Mouse (Mus musculus) megakaryocyte, adult 5-6 weeks (primary cell): ENCODE measurements around the gene Maml2. TPM values are rescaled to one million over a fixed set of nuclear protein-coding genes. Genes with fewer than 3 reads are reported as not detected.

Source experiments
- ATAC-seq: 2 replicates; pipeline ENCODE4 v1.8.0; 2016; ENCODE audit warnings: mild to moderate bottlenecking, inconsistent platforms; ENCODE audit not compliant: poor library complexity, severe bottlenecking
- total RNA-seq, 2 experiments: library from RNA; stranded (forward) in 1 of 2; stranded (reverse) in 1 of 2; fragments of 153-499, 151-499 nt in 1 of 2; fragments of 221-1000, 200-1000 nt in 1 of 2; gene quantifications; 2 replicates each; pipeline versions ENCODE4 v1.2.3 to v1.2.4; 2015 to 2017

The Maml2 gene
- total RNA-seq, 2 experiments from 2014 or later: 0.62 to 2.0 TPM

DNA sequence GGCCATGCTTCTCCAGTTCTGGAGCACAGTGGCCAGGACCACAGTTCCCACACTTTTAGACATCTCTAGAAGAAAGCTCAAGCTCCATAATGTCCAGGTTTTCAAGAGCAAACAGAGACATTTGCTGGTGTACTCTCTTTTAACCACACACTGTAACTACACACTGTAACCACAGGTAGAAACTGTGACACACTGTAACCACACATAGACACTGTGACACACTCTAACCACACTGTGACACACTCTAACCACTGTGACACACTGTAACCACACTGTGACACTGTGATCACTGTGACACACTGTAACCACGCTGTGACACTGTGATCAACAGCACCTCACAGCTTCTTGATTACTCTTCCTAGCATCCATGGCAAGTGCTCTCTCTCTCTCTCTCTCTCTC, 148.5 kb downstream of the Maml2 start:
- peak; percentile 69 for ATAC-seq

DNA sequence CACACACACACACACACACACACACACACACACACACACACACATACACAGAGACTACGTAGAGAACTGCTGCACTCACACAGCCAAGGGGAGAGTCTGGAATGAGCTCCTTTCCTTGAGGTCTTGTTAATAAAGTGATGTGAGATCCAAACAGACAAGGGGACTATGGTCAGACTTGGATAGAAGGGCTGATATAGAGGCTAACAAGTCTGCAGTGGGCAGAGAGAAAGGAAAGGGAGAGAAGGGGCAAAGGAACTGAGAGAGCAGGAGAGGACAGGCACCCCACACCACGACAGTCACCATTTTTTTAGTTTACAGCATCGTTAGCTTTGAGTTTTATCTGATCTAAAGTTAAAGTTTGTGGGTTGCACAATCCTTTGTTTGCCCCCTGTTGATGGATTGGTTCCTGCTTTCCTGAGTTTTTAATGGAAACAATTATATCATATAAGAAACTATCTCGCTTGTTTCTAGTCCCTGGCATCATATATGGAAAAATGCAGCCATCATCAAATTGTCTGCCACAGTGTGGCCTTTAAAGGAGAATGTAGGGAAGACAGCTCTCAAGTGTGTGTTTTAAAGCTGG, 149.0 kb downstream of the Maml2 start, which contains the start of gene Gm17571:
Gm17571 (minus strand) TSS at position 51 of the 583 bp plus-strand sequence.
- ATAC-seq: no peak

DNA sequence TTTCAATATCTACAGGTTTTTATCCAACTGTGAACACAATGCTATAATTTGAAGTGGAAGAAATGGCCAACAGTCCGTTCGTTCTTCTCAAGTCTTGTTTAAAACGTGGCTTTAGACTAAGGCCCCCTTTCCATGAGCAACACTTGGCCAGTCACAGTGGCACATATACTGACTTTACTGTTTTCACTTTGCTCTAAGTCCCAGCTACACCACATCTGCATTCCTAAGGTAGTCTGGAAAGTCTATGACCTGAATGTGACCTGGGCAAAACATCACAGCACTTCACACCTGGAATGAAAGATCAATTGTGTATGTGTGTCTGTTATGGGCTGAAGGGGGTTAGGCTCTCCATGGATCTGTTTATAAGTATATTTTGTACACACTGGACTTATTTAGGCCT, 151.0 kb downstream of the Maml2 start:
- ATAC-seq: no peak

DNA sequence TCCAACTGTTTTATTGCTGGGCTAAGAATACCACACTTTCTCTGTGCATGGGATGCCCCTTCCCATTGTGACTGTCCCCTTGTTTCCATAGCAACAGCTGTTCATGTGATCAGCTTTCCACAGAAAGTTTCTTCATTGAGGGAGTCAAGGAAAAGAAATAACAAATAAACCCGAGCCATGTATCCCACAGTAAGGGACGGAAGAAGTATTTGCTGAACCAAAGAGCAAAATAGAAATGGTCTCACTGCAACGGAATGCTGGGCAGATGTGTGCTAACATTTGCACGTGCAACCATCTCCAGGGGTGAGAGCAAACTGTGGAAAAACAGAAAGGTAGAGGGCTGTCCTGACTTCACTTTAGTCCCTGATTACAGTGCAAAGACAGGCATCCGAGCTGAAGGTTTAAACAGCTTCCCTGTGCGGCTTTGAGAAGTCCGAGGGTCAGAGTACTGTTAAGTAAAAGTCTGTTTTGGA, 156.9 kb downstream of the Maml2 start:
- no peak for ATAC-seq

DNA sequence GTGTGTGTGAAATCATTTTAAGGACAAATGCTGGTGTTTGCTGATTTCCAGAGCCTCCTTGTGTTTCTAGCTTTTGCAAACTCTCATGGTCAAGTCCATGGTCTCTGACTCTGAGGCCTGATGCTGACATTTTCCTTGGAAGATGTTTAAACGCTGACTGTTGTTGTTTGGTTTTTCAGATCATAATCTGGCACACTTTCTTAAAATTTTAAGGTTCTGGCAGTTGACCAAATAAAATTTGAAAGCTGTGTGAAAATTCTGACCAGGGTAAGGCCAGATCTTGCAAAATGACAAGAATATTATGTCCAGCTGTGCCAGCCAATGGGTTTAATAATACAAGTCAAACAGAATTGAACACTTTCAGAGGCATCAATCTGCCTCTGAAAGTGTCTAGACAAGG, 157.5 kb downstream of the Maml2 start:
- ATAC-seq: no peak

DNA sequence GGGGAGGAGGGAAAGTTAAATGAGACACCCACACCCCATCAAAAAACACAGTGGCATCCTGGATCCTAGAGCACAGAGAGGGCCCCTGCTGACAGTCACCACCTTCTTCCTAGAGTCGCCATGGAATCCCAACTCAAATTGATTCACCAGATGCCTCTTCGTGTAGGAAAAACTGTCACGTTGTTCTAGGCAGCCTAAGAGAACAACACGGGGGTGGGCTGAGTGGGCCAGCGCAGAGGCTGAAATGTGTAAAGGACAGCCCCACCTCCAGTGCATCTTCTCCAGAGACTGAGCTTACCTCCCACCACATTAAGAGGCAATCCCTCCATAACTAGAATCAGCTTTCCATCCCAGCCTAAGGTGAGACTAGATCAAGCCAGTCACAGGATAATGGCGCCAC, 160.0 kb downstream of the Maml2 start:
- no peak for ATAC-seq

DNA sequence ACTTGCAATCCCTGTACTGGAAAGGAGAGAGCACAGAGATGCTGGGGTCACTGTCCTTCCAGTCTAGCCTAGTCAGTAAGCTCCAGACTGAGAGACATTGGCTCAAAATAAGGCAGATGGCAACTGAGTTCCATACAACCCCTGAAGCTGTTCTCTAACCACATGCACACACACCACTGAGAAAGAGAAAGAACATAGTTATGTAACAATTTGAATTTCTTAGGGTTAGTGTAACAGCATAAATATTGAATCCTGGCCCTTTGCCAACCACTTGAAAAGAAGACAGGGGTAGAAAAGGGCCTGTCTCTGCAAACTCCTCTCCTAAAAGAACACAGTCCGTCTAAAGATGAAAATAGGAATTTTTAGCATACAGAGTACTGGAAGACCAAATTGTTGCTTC, 161.6 kb downstream of the Maml2 start:
- no peak for ATAC-seq

DNA sequence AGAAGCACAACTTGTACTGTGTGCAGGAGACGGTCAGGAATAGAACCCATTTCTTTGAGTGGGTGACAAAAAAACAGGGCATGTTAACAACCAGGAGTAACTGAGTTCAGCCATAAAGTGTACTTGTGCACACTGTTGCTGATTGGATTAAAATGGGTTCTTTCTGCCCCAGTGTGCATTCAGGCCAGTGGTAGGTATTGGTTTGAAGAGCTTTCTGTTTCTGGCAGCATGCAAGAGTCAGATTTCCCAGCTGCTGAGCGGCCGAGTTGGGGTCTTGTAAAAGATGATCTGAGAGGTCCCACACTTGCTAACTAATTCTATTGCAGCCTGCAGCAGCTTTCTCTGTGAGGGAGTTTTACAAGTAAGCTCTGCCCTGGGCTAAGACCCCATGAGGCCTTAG, 162.3 kb downstream of the Maml2 start:
- ATAC-seq: no peak

DNA sequence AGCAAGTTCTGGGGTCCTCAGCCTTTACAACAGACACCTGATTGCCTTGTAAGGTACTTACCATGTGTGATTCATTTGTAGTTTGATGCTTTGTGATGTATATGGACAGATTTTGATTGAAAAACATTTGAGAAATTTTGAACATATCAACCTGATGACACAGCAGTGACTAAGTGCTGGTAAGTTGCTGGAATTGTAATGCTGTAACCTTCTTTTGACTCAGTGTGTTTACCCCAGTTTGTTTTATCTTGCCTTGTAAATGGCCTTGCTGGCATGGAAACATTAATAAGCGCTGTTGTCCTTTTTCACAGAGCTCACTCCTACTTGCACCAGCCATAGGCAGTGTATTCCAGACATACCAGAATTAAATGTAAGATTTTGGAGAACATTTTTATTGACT, 163.2 kb downstream of the Maml2 start:
- no peak for ATAC-seq

DNA sequence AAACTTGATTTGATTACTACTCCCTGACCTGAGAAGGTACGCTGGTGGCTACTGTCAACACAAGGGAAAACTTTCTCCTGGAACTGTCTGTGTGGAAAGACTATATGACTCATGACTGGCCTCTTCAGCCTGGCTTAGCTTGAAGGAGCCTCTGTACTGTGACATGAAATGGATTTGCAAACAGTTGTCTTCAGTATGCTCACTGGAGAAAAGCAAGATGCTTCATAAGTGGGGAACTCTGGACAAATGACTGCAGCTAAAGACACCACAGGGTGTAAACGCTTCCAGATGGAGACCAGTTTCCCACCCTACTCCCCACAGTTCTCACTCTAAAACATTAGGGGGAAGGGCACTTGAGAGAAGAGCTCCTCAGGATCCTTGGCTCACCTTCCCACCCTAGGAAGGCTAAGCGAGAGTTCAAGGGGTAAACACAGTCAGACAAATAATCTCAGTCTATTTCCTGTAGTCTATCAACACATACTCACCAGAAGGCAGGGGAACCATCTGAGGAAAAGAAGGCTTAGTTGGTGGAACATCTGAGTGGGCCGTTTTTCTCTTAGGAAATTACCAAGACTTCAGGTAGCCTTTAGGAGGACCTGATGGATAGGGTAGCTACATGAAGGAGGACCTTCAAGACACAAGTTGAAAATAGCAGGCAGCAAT, 167.7 kb downstream of the Maml2 start:
- no peak for ATAC-seq

DNA sequence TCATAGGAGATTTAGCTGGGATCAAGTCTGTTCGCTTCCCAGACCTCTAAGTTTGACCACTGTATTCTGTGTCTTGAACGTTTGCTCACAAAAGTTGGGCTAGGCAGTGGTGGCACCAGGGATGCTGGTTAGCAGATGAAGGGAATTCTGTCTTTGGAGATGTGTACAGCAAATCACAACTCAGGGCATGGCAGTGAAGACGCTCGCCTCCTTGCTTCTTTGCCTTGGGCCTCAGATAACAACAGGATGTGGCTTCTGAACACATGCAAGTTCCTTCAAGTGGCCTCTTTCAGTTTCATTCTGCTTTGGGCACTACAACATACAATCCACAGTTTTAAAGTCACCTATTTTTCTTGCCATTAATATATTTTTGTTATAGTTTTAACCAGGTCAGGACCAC, 168.6 kb downstream of the Maml2 start:
- peak; percentile 89 for ATAC-seq

DNA sequence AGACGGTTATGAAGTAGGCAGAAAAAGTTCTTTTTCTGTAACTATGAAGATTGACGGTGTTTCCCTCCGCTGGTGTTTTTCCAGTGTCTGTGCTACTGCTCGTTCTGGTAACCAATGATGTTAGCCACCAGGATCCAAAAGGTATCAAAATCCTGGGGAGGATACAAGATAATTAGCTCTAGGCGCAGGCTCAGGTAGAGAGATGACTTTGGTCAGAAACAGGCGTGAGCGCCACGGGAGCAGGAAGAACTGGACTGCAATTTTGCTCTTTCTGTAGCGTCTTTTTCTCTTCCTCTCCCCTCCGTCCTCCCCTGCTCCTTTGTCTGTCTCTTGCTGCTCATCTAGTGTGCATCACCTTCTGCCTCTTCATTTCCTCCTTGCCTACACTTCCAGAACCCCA, 169.1 kb downstream of the Maml2 start:
- peak; percentile 36 for ATAC-seq

DNA sequence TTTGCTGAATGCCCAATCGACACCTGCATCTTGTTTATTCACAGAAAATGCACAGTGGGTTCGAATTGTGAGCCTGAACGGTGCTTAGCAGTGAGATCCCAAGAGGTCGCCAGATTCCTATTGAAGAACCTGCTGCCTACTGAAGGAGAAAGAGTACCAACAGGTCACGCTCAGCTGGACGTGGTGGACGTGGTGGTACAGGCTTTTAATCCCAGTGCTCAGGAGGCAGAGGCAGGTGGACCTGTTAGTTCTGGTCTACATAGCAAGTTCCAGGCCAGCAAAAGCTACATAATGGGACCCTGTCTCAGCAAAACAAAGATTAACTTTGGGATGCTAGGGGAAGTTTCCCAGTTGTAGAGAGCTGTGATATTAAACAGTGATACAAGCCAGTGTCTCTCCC, 170.0 kb downstream of the Maml2 start:
- no peak for ATAC-seq

DNA sequence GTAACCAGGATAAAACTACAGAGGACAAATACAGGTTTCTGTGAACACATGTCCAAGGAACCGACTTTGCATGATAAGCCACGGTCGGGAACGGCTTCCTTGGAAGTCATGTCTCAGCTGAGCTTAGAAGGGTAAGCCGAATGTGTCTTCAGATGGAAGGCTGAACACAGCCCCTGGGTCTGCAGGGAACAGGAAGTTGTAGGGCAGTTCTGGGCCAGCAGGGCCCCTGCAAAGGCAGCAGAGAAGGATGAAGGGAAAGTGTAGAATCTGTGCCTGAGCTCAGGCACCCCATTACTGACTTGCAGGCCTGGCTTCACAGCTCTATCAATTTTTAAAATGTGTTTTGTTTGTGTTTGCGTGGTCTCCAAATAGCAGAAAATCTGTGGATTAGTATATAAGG, 171.0 kb downstream of the Maml2 start:
- ATAC-seq: no peak

DNA sequence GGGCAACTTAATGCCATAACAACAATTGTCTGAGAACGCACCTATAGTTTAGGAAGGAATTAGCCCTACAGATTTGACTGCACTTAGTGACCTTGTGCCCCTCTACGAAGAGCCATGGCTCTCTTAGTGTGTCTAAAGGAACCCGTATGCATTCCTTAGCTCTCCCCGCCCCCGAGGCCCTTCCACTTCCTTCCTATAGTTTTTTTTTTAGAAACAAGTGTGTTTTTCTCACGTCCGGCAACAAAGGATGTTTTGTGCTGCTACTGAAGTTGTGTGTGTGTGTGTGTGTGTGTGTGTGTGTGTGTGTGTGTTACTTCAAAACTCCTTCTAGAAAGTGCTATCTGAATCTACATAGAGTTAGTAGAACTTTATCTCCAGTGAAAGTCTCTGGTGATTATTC, 172.3 kb downstream of the Maml2 start:
- peak; percentile 20; the same call in 1 of the 2 replicates for ATAC-seq

DNA sequence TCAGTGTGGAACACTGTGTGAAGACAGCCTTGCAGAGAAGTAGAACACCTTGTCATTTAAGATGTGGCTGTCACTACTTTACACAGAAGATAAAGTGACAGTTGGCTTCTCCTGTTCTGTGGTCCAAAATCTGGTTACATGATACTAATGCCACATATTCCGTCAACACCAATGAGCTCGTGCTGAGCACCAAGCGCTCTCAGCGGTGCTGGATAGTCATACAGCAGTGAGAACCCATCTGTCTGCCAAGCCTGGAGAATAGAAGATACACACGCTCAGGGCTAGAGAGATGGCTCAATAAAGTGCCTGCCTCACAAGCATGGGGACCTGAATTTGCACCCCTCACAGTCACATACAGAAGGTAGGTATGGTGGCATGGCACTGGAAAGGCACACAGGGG, 177.2 kb downstream of the Maml2 start:
- no peak for ATAC-seq

DNA sequence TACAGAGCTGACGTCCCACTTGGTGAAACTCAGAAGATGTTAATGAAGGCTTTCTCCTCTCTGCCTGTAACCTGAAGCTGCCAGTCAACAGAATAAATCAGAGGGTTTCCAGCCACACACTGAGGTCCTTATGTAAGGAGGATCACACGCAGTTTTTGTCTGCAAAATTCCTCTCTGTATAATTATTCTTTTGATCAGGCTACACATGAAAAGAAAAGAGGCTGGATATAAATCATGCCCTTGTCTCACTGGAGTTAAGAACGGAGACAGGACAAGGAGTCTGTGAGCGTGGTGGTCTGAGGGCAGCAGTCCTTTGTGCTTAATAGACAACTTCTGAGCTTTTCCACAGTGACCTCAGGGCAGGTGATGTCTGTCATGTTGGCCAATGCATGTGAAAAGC, 181.5 kb downstream of the Maml2 start:
- no peak for ATAC-seq

DNA sequence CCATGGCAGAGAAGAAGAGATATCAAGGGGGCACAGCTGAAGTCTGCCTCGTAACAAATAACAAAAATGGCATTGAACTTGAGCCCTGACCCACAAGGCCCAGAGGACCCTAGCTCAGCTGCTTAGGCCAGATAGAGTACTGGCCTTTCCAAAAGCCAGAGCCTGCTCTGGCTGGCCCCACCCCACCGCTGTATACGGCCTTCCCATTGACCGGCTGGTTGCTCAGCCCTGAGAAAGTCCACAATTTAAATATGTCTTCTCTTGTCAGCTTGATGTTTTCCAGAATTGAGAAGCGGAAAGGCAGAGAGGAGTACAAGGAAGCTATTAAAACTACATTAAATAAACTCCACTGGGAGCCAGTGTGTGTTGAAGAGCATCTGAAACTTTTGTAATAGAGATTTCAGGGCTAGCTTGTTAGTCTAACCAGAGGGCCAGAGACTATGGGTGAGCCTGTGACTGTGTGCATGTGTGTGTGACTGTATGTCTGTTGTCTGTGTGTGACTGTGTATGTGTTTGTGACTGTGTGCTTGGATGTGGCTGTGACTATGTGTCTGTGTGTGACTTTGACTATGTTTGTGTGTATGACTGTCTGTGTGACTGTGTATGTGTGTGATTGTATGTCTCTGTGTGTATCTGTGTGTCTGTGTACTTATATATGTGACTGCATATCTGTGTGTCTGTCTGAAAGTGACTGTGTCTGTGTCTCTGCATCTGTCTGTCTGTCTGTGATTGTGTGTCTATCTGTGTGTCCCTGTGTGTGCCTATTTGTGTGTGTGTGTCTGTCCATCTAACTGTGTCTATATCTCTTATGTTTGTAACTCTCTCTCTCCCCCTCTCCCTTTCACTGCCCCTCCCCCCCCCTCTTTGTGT, 185.7 kb downstream of the Maml2 start:
- ATAC-seq: no peak

DNA sequence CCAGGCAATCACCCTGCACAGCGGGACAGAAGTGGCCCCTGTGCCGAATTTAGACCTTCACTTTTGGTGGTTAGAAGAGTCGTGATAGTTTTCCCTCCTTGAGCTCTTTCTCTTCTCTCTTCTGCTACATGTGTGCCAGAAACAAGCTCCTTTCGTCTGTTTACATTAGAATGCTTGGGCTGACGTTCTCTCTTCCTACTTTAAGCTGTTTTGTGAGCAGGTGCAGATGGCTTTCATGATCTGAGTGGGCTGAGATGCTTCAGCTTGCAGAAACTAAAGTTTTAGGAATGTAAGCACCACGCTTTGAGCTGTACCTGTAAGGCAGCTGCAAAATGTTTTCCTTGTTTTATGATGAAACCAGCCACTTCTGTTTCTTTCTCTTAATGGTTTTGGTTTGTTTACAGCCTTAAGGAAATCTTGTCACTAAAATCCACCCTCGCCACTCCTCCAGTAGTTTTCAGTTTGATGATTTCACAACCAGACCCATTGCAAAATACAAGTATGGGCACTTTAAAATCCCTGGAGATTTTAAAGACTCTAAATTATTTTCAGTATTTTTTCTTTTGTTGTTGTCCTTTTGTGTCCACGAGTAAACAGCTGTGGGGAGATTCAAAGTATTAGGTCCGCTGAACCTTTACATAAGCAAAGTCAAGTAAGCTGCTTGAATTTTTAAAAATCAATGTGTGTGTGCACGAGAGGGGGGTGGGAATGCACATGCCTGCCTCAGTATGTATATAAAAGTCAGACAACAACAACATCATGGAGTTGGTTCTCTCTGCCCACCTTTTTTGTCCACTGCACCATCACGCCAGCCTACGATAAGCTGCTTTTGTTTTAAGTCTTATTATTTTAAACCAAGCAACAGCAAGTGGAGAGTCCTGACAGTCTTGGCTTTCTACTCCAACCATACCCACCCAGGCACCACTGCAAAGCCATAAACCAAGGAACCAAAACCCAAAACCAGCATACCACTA, 186.8 kb downstream of the Maml2 start:
- ATAC-seq: peak; percentile 66

DNA sequence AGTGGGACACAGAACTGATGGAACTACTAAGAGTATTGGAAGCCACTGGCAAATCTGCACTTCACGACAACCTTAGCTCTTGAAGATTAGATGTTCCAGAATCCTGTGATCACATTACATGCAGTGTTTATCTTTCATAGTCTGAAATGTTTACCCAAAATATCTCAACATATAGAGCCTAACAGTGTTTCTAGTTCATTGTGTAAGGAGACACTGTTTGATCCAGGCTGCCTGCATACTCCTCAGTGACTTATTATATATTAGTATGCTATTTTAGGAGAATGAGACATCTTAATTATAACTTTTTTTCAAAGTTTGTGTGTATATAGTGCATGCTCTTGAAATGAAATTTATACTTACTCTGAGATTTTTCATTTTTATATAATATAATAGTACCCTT, 188.2 kb downstream of the Maml2 start:
- ATAC-seq: no peak

DNA sequence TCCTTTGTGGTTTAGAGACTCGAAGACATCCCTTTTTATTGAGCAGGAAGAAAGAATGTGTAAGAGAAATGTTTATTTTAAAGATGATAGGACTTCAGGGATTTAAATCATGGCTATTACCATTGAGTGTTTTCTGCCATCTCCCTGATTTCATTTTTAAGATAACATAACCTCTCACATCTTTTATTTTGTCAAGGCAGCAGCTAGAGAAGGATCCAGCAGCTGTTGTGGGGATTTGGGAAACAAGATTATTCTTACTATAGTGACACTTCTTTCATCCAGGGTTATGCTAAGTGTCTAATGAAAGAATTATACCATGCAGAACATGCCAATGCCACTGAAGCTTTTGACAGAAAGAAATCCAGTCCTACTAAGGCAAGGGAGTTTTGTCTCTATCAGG, 193.3 kb downstream of the Maml2 start:
- ATAC-seq: no peak
